Mouse (Mus musculus) E14TG2a.4 (cell line): ENCODE measurements around the gene H2-Q1.
"Not testable (repeated sequence)": the region's sequence is repeated elsewhere in the genome, so short reads cannot be mapped to it uniquely, and the experiment has no call there.

ENCODE experiments used
- CTCF ChIP-seq: conservative IDR thresholded peaks from 2 replicates; pipeline ENCODE4 v1.5.1; 2014; ENCODE audit warnings: low read length
- NANOG ChIP-seq: IDR thresholded peaks from 2 replicates; pipeline ENCODE4 v1.6.1; 2014; ENCODE audit warnings: borderline replicate concordance, low read length, mixed read lengths

DNA sequence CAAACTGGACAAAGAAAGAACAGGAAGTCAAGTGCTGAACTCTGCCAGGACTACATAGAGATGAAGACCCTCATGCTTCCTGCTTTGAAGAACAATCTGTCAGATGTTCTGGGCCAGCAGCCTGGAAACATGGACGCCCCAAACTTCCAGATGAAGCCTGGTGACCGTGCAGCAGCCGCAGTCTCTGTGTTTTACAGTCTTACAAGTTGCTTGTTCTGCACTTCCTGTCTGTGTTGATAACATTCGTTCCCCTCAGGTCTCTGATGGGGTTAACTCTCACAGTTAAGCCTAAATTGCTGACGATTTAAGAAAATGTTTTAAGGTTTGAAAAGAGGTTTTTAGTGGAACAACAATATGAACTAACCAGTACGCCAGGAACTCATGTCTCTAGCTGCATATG lies 11.3 kb downstream of the H2-Q1 start:
- not testable (repeated sequence) for TF ChIP-seq CTCF, NANOG
